Mouse (Mus musculus) megakaryocyte-erythroid progenitor cell, adult 5-6 weeks (primary cell): ENCODE data around the gene Vapa. TPM values are rescaled to one million over a fixed set of nuclear protein-coding genes. Genes with fewer than 3 reads are reported as not detected.
"Not testable (repeated sequence)": the region's sequence is repeated elsewhere in the genome, so short reads cannot be mapped to it uniquely, and the experiment has no call there.

ENCODE experiments used
- ATAC-seq: replicated peaks from 2 replicates; pipeline ENCODE4 v1.8.0; 2016; ENCODE audit warnings: mild to moderate bottlenecking, inconsistent platforms; ENCODE audit not compliant: severe bottlenecking, poor library complexity, low FRiP score, low TSS enrichment
- total RNA-seq, 2 experiments: library from RNA; stranded (forward) in 1 of 2; stranded (reverse) in 1 of 2; fragments of 200-1000, 215-1000 nt in 1 of 2; fragments of >200 nt in 1 of 2; fragmentation: Nextera tagmentation in 1 of 2; gene quantifications; 2 replicates each; pipeline ENCODE4 v1.2.3; 2014 to 2017

Gene Vapa
- total RNA-seq, 2 experiments from 2014 or later: 93.1 to 99.9 TPM

- ATAC-seq: no peak
Measured at GRCm38 (mm10) chr17:65579766-65580165, 33.6 kb downstream of the Vapa start.

DNA sequence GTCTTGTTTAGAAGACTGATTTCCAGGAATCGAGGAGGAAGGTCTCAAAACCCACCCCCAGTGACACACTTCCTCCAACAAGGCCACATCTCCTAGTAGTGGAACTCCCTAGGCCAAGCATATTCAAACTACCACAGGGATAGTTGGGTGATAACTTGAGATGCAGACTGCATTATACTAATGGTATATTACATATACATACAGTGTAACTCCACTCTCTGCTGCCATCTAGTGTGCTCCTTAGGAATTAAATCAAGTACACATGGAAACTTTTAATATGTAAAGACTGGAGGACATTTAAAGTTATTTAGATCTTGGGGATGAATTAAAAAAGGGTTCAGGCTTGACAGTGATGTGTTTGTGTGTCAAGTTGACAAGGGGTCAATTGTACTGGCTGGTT, 38.0 kb downstream of the Vapa start:
- peak; percentile 64; the same call in 1 of the 2 replicates for ATAC-seq

GRCm38 (mm10) chr17:65574850-65575249, 38.5 kb downstream of the Vapa start:
- peak; percentile 32; the same call in 1 of the 2 replicates for ATAC-seq

GRCm38 (mm10) chr17:65571866-65572265, 41.5 kb downstream of the Vapa start:
- ATAC-seq: 0 out of 2 replicates have a peak, but pooled peaks have one; percentile 24

DNA sequence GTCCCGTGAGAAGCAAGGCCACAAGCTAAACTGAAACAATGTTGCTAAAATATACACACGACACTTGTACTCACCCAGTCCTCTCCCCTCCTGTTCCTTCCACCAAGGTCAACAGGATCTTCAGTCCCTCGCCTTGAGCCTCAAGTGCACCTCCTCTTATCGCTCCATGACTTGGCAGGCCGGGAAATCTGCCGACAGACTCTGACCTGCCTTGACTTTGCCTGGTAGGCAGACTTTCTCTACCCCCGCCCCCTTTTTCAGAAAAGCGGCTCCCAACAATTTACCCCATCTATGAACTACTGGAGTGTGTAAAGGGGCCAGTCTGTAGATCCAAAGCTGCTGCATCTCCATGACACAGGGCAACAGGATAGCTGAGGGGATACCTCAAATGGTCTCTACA, 41.9 kb downstream of the Vapa start:
- no peak for ATAC-seq

DNA sequence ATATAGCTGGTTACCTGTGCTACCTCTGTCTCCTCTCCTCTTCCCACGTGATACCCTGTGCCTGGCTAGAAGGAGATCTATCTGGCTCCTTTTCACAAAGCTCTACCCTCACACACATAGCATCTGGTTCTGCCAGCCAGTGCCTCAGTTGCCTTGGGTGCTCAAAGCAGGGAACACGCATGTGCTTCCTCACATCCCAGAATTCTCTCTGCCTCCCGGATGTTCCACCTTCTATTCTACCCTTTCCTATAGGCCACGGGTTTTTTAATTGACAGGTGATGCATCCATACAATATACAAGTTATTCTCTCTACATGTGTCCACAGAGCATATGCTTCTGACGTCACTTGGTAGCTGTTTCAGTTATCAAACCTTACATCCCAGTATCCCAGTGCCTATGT, 49.2 kb downstream of the Vapa start:
- no peak for ATAC-seq

- no peak for ATAC-seq
Measured at GRCm38 (mm10) chr17:65563345-65563744, 50.0 kb downstream of the Vapa start.

DNA sequence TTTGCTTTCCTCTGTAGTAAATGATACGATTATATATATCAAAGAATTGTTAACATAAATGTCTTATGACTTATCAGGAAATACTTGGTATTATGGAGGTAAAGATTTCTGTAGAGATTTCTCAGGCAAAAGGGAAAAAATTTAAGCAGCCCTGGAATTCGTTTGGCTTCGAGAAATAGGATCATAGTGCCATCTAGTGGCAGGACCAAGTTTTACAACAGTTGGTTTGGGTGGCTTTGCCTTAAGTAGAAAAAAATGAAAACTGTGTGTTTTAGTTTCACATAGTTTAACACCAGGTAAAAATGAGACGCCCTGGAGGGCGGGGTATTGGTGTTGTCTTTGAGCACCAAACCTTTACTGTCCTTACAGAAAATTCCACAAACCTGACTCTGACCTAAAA, 50.6 kb downstream of the Vapa start:
- no peak for ATAC-seq

GRCm38 (mm10) chr17:65561361-65562015, 51.9 kb downstream of the Vapa start:
- ATAC-seq: peak; percentile 58

DNA sequence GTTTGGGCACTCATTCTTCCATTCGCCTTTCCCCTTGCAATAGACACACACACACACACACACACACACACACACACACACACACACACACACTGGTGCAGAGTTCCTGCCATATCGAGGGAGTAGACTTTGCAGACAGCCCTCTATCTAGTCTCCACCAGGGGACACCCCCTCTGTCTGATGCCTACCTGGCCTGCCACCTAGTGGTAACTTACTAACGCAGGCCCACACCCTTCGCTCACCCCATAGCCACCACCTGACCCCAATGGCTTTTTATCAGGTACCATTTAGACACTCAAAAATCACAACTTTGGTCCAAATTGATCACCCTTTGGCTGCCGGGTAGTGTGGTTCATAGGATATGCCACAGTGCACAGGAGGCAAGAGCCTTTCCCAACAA, 54.1 kb downstream of the Vapa start:
- ATAC-seq: peak; percentile 74

DNA sequence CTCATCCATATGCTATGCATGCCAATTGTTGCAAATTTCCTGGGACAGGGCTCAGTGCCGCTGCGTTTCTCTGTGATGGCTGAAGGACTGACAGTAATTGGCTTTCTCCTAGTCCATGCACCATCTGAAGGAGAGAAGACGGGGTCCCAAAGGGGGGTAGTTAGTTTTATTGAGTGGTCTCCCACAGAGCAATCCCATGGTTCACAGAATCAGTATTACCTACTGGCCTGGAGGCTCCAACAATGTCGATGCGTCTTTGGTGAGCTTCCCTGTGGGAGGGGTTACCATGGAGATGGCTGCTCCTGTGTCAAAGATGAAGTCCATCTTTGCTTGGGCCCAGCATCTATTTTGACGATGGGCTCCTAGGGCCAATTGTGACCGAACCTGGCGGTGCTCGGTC, 54.6 kb downstream of the Vapa start:
- ATAC-seq: no peak

GRCm38 (mm10) chr17:65558217-65558616, 55.1 kb downstream of the Vapa start:
- ATAC-seq: peak; percentile 14; the same call in 1 of the 2 replicates

DNA sequence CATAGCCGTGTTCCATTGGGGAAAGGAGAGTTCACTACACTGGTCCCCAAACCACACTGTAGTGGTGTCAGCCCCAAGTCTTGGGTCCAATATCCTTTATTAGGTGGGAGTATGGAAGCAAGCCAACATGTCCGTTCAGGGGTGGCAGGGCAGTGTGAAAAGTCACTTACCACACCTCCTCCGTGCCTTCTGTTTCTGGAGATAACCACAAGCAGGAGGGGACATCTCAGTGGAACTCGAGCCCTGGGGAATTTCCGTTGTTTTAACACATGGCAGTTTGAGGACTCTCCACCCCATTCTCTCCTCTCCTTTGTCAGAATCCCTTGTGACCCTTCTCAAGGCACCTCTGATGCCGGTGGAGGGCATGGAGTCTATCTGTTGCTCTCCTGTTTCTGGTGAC, 56.1 kb downstream of the Vapa start:
- ATAC-seq: peak; percentile 77

GRCm38 (mm10) chr17:65556798-65557197, 56.6 kb downstream of the Vapa start:
- ATAC-seq: peak; percentile 24; the same call in 1 of the 2 replicates

DNA sequence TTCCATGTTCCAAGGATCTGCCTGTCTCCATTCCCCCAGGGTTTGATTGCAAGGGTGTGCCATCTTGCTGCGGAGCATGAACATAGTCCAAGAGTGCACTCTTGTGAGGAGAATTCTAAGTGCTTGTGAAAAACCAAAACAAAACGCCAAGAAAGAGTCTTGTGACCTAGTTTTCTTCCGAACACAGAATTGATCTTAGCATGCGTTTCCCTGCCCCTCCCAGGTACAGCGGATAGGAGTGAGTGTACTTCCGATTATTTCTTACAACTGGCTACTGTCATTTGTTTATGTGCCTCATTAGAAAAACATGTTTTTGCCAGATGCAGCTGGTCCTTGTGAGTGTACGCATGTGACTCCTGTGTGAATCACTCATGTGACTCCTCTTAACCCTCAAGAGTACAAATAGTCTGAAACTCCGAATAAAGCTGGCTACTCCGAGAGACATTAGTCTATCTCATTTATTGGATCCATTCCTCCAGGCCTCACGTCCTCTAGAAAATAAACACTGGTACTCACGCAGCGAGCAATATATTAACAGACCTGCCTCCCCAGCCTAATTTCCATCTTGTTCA, 60.8 kb downstream of the Vapa start:
- no peak for ATAC-seq

GRCm38 (mm10) chr17:65550357-65550756, 63.0 kb downstream of the Vapa start:
- no peak for ATAC-seq

GRCm38 (mm10) chr17:65548698-65549365, 64.5 kb downstream of the Vapa start:
- no peak for ATAC-seq

GRCm38 (mm10) chr17:65546221-65546620, 67.1 kb downstream of the Vapa start:
- not testable (repeated sequence) for ATAC-seq

DNA sequence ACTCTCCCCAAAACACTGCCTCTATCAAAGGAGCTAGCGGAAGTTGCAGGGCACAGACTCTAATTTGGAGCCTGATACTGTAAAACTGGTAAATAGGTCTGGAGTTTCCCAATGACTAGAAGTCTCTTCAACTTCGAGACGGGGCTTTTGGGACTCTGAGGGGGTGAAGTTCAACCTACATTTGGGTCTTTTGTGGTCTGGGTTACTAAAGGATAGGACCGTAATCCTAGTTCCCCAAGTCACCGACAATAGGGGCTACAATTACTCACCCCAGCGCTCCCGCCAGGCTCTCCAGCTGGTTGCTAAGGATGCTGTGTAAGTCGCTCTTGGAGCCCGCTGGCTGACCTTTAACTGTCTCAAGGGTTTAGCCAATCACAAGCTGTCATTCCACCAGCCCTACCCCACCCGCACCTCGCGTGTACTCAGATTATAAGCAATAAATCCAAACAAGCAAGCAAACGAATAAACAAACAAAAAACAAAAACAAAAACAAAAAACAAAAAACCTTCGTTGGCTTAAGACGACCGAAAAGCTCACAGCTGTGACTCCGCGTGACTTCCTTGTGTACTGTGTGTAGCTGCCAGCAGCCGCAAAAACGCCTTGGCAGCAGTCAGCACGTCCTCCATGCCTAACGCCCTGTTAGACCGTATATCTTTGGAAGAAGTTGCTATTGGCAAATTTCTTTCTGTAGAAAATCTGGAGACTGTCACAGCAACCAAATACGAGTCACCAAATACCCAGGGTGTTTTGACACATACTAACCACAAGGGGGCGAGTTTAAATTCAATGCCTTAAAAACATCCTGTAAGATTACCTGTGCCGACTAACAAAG, 72.7 kb downstream of the Vapa start, which contains the start of gene Tmem232:
TSS of gene Tmem232 (minus strand) at position 342 of the 832 bp plus-strand sequence.
- ATAC-seq: peak; percentile 69

DNA sequence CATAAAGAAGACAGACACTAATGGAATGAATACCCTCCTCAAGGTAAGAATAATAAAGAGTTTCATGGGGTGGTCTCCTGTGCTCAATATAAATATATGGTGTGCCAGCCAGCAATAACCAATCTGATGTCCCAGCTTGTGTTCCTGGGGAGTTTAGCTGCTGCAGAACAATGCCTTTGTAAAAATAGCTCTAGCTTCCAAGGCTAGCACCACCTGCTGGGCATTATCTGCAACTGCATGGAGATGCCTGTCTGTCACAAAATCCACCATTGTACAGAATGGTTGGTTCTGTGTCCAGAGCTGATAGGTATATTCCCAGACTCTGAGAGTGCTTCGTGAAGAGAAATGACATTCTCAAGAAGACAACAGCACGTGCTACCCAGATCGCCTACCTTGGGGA, 77.2 kb downstream of the Vapa start:
- peak; percentile 65 for ATAC-seq
